Mouse (Mus musculus): ENCODE measurements at regions not wholly inside any gene's neighbourhood (a gene's known extent, or its start where the extent isn't known, plus 50 kb on each side); places are given as distances from the start of the nearest gene placed in this dataset.

DNA sequence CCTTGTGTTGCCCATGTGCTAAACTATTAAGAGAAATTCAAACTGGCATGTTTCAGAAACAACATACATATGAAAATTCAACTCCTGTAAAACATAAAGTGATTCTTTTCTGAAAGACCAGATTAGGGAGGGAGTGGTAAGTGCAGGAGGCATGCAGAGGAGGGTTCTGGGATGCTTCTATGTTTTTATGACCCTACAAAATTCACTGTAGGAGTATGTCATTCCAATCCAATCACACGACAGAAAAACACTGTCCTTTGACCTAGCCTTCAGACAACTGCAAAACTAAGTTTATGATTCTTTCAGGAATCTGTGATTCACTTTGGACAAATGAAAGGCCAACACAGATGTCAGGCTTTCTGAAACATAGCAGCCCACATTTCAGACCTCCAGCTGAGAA lies 159.4 kb upstream of the Pgr start:
- TF ChIP-seq POLR2A (IDR thresholded peaks at IDR 0.05; ENCODE audit: low read depth, low read length) (no peak), CTCF (conservative IDR thresholded peaks at IDR 0.05; ENCODE audit: insufficient read depth, insufficient read length, low read depth, low read length) (no peak)

Data from kidney, adult 2 months (tissue).